Mouse (Mus musculus) CH12.LX (cell line): ENCODE data around the gene Csnk2a1.

Experiments
- CTCF ChIP-seq, 2 experiments: IDR thresholded peaks in 1 of 2; conservative IDR thresholded peaks in 1 of 2; 2 replicates each; pipeline ENCODE4 v1.5.1; 2011 to 2012; ENCODE audit warnings: low read depth in 2 of 2, low read length in 2 of 2, improper control_type of control experiment in 1 of 2, inconsistent platforms in 1 of 2, mild to moderate bottlenecking in 1 of 2, moderate library complexity in 1 of 2
- E2F4 ChIP-seq: IDR thresholded peaks from 2 replicates; pipeline ENCODE4 v1.6.1; 2011; ENCODE audit warnings: low read depth, low read length, improper control_type of control experiment; ENCODE audit not compliant: insufficient replicate concordance

GRCm38 (mm10) chr2:152293727-152294475 is 67.3 kb downstream of the Csnk2a1 start, which contains the start of gene Tbc1d20:
- TF ChIP-seq E2F4 (no peak), CTCF (conservative IDR thresholded peaks at IDR 0.05 in 1 of 2, IDR thresholded peaks at IDR 0.05 in 1 of 2; ENCODE audit: low read depth in 2 of 2, low read length in 2 of 2) (no peak)
